Mouse (Mus musculus) hindbrain, embryonic 11.5 days (tissue): ENCODE measurements at regions not wholly inside any gene's neighbourhood (a gene's known extent, or its start where the extent isn't known, plus 50 kb on each side); places are given as distances from the start of the nearest gene placed in this dataset.

Experiments
- ATAC-seq: fragments of 200-750 bp; cut with Nextera tagmentation; 2 replicates; pipeline ENCODE4 v1.8.0; 2017; ENCODE audit warnings: mild to moderate bottlenecking, moderate TSS enrichment, moderate library complexity; ENCODE audit not compliant: low FRiP score
- DNase-seq: peaks from one replicate; pipeline ENCODE4 v3.0.0-alpha.2; 2015; ENCODE audit warnings: low spot score
- H3K27ac ChIP-seq: fragments of 300-500 bp; sonication (generic); 2 replicates; pipeline ENCODE4 v1.5.1; 2014; ENCODE audit warnings: mild to moderate bottlenecking, low read depth, low read length
- H3K27me3 ChIP-seq: fragments of 300-500 bp; sonication (generic); 2 replicates; pipeline ENCODE4 v1.6.1; 2014; ENCODE audit warnings: mild to moderate bottlenecking, low read length, moderate library complexity, mixed read lengths; ENCODE audit not compliant: control insufficient read depth, insufficient read depth
- H3K36me3 ChIP-seq: fragments of 300-500 bp; sonication (generic); 2 replicates; pipeline ENCODE4 v1.6.1; 2014; ENCODE audit warnings: mild to moderate bottlenecking, low read length, moderate library complexity, mixed read lengths; ENCODE audit not compliant: control insufficient read depth, insufficient read depth
- H3K4me1 ChIP-seq: fragments of 300-500 bp; sonication (generic); replicated peaks from 2 replicates; pipeline ENCODE4 v1.6.1; 2014; ENCODE audit warnings: low read length, mixed read lengths; ENCODE audit not compliant: control insufficient read depth, insufficient read depth
- H3K4me2 ChIP-seq: fragments of 300-500 bp; sonication (generic); replicated peaks from 2 replicates; pipeline ENCODE4 v1.6.1; 2014; ENCODE audit warnings: mild to moderate bottlenecking, low read depth, low read length
- H3K4me3 ChIP-seq: fragments of 300-500 bp; sonication (generic); 2 replicates; pipeline ENCODE4 v1.5.1; 2014; ENCODE audit warnings: low read depth, low read length
- H3K9ac ChIP-seq: fragments of 300-500 bp; sonication (generic); 2 replicates; pipeline ENCODE4 v1.6.1; 2014; ENCODE audit warnings: low read depth, low read length
- H3K9me3 ChIP-seq: fragments of 300-500 bp; sonication (generic); 2 replicates; pipeline ENCODE4 v1.6.1; 2016; ENCODE audit warnings: low read length; ENCODE audit not compliant: control insufficient read depth
- WGBS: fragments of 180-500 bp; shearing (Covaris S2); extraction: QIAGEN DNeasy Blood & Tissue Kit; methylation state at CpG from one replicate; pipeline ENCODE4 v1.1.7; 2014; 5-methylcytosine and 5-hydroxymethylcytosine counted together

DNA sequence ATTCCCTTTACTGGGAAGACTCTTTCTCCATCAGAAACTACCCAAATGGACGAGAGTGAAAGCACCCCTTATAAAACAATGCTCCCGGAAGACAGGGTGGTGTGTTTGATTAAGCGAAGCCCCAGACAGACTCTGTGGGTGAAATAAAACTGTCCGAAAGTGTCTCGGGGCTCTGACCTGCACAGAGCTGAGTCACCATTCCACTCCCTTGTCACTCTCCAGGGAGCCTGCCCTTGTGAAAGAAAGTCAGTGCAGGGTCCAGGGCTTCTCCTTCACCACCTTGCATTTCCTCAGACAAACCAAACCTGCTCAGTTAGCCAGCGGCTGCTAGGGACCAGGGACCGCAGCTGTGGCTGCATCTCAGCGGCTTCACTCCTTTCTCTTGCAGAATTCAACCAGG, 222.3 kb upstream of the Irx3 start:
- WGBS, result 14% methylated on average over 8 of the region's 8 CpGs
- Histone ChIP-seq H3K27me3 (peaks cover 6% of the 10 kb centered on the region), H3K4me3 (no peak overlapping the region), H3K9ac (no peak overlapping the region), H3K4me2 (no peak overlapping the region; the same call in 1 of the 2 replicates), H3K27ac (no peak overlapping the region), H3K4me1 (peaks cover 6% of the 10 kb centered on the region), H3K36me3 (no peaks in the 10 kb centered on the region), H3K9me3 (no peaks in the 10 kb centered on the region)
- ATAC-seq, result no peak
- no peak for DNase-seq

DNA sequence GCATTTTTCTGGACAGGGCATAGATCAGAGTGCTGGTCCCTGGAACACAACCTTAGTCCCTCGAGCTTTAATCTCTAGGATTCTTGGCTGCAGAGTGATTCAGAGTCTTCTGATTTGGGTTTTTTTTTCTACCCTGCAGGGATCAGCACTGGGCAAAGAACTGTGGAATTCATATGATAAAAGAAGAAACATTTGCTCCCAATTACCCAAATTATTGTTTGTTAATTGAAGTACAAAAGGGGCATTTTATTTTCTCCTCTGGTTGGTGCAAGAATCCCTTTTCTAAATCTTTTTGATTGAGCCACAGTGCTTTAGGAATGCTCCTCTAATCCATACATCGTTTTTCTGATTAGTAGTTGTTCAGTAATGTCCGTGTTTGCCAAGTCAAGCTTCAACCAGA, 219.7 kb upstream of the Irx3 start:
- Histone ChIP-seq H3K4me2 (no peak overlapping the region), H3K4me1 (peaks cover 6% of the 10 kb centered on the region), H3K36me3 (no peaks in the 10 kb centered on the region), H3K4me3 (no peak overlapping the region), H3K9ac (no peak overlapping the region), H3K27ac (no peak overlapping the region), H3K9me3 (no peaks in the 10 kb centered on the region), H3K27me3 (no peaks in the 10 kb centered on the region; the same call in 1 of the 2 replicates)
- ATAC-seq, result no peak
- DNase-seq, result no peak
- 81% methylated on average over 3 of the region's 3 CpGs for WGBS

DNA sequence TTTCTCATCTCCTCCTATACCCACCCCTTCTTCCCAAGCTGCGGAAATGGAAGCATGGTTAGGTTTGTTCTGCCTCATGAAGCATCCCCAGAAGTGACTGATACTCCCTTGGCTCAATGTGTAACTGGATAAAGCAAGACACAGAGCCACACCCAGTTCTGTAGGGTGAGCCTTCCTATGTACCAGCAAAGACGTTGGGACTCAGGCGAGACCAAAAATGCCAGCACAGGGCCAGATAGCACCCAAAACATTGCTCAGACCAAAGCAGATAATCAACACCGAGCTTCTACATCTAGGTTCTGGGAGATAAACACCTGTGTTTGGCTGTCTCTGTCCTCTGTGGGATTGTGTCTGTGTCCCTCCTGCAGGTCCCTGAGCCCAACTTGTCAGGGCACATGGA, 212.8 kb upstream of the Irx3 start:
- H3K9ac ChIP-seq, result no peak overlapping the region
- H3K4me2 ChIP-seq, result no peak overlapping the region
- H3K9me3 ChIP-seq, result no peaks in the 10 kb centered on the region
- no peak overlapping the region for H3K27ac ChIP-seq
- 91% methylated on average over 4 of the region's 4 CpGs for WGBS
- no peak for DNase-seq
- H3K36me3 ChIP-seq, result no peaks in the 10 kb centered on the region
- no peaks in the 10 kb centered on the region for H3K4me1 ChIP-seq
- no peaks in the 10 kb centered on the region for H3K27me3 ChIP-seq
- ATAC-seq, result no peak
- H3K4me3 ChIP-seq, result no peak overlapping the region

DNA sequence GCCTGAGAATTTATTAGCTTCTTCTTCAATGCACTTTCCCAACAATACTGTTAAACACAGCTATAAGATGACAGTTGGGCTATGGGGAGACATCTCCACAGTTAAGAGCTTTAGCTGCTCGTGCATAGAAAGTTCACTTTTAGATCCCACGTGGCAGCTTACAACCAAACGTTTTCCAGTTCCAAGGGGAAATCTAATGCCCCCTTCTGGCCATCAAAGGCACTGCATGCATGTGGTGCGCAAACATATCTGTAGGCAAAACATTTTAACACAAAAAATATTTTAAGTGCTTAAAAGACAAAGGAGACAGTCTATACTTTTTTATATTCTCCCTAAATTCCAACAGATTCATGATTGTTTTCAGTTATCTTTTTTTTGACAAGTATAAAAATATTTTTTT, 211.3 kb upstream of the Irx3 start:
- no peak overlapping the region for H3K4me3 ChIP-seq
- H3K36me3 ChIP-seq, result no peaks in the 10 kb centered on the region
- no peak overlapping the region for H3K9ac ChIP-seq
- H3K9me3 ChIP-seq, result no peaks in the 10 kb centered on the region
- no peak overlapping the region for H3K4me2 ChIP-seq
- no peaks in the 10 kb centered on the region for H3K27me3 ChIP-seq
- ATAC-seq (no peak), DNase-seq (no peak)
- no peak overlapping the region for H3K27ac ChIP-seq
- H3K4me1 ChIP-seq, result no peaks in the 10 kb centered on the region
- WGBS, result 57% methylated on average over 4 of the region's 4 CpGs

DNA sequence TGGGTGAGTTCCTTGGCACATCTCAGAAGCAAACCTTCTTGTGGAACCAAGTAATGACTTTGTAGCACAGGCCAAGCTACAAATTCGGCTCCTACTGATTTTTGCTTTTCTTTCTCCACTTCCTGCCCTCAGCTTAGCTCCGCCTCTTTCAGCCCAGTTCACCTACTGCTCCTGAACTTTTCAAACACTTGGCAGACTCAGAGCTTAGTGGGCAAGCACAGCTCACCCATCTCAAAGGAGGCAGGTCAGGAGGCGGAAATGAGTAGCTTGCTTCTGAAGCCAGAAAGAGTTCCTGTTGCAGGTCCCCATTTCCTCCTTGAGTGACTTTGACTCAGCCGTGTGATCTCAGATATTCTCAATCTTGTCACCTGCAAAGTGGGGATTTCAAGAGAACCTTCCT, 208.5 kb upstream of the Irx3 start:
- H3K9me3 ChIP-seq, result no peaks in the 10 kb centered on the region
- DNase-seq, result no peak
- no peak for ATAC-seq
- no peak overlapping the region for H3K4me3 ChIP-seq
- H3K9ac ChIP-seq, result no peak overlapping the region
- H3K27ac ChIP-seq, result no peak overlapping the region
- 85% methylated on average over 4 of the region's 4 CpGs for WGBS
- no peaks in the 10 kb centered on the region for H3K27me3 ChIP-seq
- H3K4me1 ChIP-seq, result no peaks in the 10 kb centered on the region
- H3K4me2 ChIP-seq, result no peak overlapping the region
- H3K36me3 ChIP-seq, result no peaks in the 10 kb centered on the region

DNA sequence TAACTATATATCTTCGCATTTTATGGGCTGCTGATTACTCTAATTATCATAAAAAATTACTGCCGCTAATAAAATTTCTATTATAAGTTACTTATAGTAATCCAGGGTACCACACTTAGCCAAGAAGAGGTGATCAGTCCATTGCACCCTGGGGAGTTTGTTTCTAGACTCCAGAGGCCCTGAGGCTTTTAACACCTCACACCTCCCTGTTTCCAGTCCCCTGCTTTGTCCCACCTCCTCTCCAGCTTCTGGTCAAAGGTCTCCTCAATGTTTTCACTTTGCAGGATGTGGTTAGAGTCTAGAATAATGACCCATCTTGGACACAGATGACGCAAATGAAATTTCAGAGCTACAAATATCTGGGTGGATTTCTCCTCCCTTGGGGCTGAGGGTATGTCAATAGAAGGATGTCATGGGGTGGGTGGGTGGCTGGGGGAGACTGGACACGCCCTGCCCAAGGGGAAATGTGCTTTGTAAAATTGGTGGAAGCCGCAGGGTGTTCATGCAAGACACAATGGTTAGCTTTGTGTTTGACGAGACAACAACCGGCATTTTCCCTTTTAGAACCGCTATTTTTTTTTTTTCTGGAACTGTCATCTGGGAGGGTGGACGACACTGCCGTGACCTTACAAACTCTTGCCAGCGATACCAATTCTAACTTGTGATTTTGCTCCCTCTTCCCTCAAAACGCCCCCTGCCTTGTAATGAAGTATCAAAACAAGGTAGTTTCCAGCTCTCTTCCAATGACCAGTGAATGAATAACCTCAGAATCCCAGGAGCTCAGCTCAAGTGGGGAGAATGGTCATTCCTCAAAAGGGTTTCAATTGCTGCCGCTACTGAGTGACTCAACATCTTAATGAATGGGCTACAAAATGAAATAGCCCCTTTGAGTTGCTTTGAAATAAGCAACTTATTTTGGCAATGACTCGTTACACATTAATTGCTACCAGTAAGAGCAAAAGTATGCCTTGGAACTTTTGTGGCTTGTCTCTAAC, 207.0 kb upstream of the Irx3 start:
- Histone ChIP-seq H3K27ac (no peak overlapping the region), H3K36me3 (no peaks in the 10 kb centered on the region), H3K4me1 (no peaks in the 10 kb centered on the region), H3K4me2 (no peak overlapping the region), H3K27me3 (no peaks in the 10 kb centered on the region), H3K9ac (no peak overlapping the region), H3K4me3 (no peak overlapping the region), H3K9me3 (no peaks in the 10 kb centered on the region)
- ATAC-seq, result no peak
- 47% methylated on average over 14 of the region's 14 CpGs for WGBS
- no peak for DNase-seq

DNA sequence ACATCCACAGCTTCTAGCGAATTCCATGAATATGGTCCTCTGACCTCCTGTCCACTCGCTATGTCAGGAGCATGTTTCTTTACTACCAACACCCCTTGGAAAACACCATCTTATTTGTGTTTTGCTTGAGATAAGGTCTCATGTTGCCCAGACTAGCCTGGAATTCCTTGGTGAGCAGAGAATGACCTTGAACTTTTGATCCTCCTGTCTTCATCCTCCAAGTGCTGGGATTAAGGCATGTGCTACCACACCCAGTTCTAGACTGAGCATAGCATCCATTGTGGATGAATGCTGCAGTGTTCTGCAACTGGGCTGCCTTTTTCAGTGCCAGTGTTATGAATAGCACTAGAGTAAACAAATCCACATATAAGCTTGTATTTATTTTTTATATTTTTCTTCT, 203.2 kb upstream of the Irx3 start:
- ATAC-seq (no peak), DNase-seq (no peak)
- Histone ChIP-seq H3K4me3 (no peak overlapping the region), H3K4me1 (no peaks in the 10 kb centered on the region), H3K36me3 (no peaks in the 10 kb centered on the region), H3K4me2 (no peak overlapping the region), H3K27me3 (no peaks in the 10 kb centered on the region), H3K27ac (no peak overlapping the region), H3K9me3 (no peaks in the 10 kb centered on the region), H3K9ac (no peak overlapping the region)
- 89% methylated on average over 2 of the region's 2 CpGs for WGBS

DNA sequence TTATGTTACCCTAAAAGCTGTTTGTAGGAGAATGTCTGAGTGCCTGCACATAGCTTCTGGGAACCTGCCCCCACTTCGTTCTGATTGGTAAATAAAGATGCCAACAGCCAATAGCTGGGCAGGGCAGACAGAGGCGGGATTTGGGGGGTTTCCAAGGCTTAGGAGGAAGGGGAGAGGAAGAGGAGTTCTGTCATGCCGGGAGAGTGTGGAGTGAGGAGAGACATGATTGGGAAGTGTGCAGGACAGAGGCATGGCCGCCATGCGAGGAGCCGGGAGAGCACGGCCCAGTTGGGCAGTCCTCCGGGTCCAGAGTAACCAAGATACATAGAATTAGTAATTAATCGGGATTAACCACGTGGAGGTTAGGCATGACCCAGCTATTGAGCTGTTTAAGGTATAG, 202.7 kb upstream of the Irx3 start:
- ATAC-seq (no peak), DNase-seq (no peak)
- Histone ChIP-seq H3K4me2 (no peak overlapping the region), H3K4me3 (no peak overlapping the region), H3K36me3 (no peaks in the 10 kb centered on the region), H3K9me3 (no peaks in the 10 kb centered on the region), H3K4me1 (no peaks in the 10 kb centered on the region), H3K9ac (no peak overlapping the region), H3K27ac (no peak overlapping the region), H3K27me3 (no peaks in the 10 kb centered on the region)
- WGBS, result 75% methylated on average over 10 of the region's 10 CpGs

DNA sequence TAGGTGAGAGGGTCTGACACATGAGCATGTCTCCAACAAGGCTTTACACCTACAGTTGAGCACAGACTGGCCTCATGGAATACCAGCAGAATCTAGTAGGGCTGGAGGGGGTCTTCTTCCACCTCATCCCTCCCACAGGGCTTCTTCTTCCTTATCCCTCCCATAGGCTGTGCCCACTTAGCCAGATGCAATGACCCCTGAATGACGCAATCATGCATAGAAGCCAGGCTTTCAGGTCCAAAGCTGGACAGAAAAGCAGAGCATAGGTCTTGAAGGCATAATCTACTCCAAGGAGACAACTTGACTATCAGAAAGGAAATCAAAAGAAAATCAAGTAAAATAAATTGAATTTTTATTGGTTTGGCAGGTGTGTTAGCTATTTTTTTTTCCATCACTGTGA, 198.5 kb upstream of the Irx3 start:
- no peak overlapping the region for H3K4me2 ChIP-seq
- no peak for ATAC-seq
- WGBS, result 93% methylated on average over 1 of the region's 1 CpGs

More for the DNA sequence above, 198.5 kb upstream of the Irx3 start:
- H3K27ac ChIP-seq, result no peak overlapping the region
- H3K4me1 ChIP-seq, result peaks cover 5% of the 10 kb centered on the region; the same call in 1 of the 2 replicates
- no peaks in the 10 kb centered on the region for H3K9me3 ChIP-seq
- no peaks in the 10 kb centered on the region for H3K27me3 ChIP-seq
- H3K4me3 ChIP-seq, result no peak overlapping the region
- no peak overlapping the region for H3K9ac ChIP-seq
- DNase-seq, result no peak
- no peaks in the 10 kb centered on the region for H3K36me3 ChIP-seq
